Mouse (Mus musculus): ENCODE measurements around the gene Lrrc36.

Lrrc36 gene

DNA sequence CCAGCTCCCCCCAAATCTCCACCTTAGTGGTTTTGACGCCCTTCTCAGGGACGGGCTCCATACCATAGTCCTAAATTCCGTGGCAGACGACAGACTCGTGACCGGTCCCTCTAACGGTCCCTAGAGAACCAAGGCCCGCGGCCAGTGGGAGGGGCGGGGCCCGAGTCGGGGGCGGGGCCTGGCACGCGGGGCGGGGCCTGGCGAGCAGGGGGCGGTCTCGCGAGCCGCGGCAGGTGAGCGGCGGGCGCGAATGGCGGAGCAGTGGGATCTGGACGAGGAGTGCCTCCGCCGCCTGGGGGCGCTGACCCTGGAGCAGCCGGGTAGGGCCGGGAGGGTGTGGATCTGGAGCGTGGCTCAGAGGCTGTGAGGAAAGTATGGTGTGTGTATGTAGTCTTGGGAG is at the start of gene Lrrc36, which contains the start of gene Kctd19:
Gene Lrrc36 (plus strand): TSS at position 181 of the 400 bp plus-strand sequence.
Gene Kctd19 (minus strand): TSS at position 112 of the 400 bp plus-strand sequence.
- DNase-seq (ENCODE audit: low spot score): peak; percentile 61

DNA sequence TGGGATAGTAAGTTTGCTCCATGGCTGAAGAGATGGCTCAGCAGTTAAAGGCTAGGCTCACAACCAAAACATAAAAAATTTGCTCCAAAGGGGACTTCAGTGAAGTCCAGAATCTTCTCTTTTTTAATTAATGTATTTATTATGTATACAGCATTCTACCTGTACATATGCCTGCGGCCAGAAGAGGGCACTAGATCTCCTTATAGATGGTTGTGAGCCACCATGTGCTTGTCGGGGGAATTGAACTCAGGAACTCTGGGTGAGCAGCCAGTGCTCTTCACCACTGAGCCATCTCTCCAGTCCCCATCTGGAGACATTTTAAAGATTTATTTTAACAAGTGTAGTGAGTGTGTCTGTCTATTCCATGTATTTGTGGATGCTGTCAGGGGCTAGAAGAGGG is 46.3 kb upstream of the Lrrc36 start:
- DNase-seq (ENCODE audit: low spot score): no peak

DNA sequence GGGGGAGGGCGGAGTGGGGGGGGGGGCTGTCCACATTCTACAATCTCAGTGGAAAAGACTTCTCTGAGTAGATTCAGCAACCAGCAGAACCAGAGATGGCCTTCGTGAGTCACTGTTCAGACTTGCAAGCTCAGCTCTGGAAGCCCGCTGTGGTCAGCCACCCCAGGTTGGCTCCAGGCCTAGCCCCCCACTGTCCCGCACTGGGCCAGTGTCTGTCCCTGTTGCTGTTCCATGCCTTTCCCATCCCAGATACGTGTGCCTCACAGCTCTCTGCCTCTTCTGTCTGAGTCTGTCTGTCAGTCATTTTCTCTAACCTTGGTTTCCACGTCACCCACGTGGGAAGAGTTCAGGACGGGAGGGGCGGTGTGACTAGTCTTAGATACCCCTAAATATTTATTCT is 40.9 kb upstream of the Lrrc36 start:
- DNase-seq (ENCODE audit: low spot score): no peak

DNA sequence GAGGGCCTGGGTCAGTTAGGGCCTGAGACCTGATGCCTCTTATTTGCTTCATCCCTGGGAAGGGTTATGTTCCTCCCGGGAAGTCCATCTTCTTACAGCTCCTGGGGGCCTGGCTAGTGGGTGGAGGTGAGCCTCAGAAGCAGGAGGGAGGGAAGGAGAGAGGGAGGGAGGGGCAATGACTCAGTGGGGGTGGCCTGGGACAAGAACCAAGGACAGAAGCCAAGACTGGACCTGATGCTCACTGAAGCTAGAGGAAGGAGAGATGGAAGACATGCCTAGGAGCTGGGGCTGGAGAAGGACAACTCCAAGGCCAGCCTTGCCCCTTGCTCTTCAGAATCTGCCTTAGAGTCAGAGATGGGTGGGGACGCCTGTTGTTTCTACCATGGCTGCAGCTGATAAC is 40.3 kb upstream of the Lrrc36 start, which contains the start of gene Plekhg4:
Gene Plekhg4 (plus strand): TSS at position 243 of the 400 bp plus-strand sequence.
- no peak for DNase-seq (ENCODE audit: low spot score)

GRCm38 (mm10) chr8:105374513-105374966 is 38.8 kb upstream of the Lrrc36 start:
- DNase-seq (ENCODE audit: low spot score): no peak

DNA sequence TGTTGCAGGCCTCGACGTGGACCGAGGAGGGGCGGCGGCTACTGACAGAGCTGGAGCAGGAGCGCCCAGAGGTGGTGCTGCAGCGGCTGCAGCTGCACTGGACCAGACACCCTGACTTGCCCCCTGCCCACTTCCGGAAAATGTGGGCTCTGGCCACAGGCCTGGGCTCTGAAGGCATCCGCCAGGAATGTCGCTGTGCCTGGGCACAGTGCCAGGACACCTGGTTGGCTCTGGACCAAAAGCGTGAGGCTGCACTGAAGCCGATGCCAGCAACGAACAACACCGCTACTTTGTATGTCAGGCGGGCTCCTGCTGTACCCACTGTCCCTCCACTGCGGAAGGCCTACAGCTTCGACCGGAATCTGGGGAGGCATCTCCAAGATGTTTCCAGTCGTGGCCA is 34.7 kb upstream of the Lrrc36 start:
- peak; percentile 73 for DNase-seq (ENCODE audit: low spot score)

DNA sequence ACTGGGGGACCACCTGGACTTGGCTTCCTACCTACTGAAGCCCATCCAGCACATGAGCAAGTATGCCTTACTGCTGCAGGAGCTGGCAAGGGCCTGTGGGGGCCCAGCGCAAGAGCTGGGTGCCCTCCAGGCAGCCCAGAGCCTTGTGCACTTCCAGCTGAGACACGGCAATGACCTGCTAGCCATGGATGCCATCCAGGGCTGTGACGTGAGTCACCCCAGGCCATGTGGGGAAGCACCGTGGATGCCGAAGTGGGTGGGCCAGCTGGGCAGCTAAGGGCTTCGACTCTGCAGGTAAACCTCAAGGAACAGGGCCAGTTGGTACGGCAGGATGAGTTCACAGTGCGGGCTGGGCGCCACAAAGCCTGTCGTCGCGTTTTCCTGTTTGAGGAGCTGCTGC is 33.1 kb upstream of the Lrrc36 start:
- no peak for DNase-seq (ENCODE audit: low spot score)

- no peak for DNase-seq (ENCODE audit: low spot score)
Observed at GRCm38 (mm10) chr8:105384070-105384469, 29.3 kb upstream of the Lrrc36 start.

- no peak for DNase-seq (ENCODE audit: low spot score)
Observed at GRCm38 (mm10) chr8:105387151-105387550, 26.2 kb upstream of the Lrrc36 start.

DNA sequence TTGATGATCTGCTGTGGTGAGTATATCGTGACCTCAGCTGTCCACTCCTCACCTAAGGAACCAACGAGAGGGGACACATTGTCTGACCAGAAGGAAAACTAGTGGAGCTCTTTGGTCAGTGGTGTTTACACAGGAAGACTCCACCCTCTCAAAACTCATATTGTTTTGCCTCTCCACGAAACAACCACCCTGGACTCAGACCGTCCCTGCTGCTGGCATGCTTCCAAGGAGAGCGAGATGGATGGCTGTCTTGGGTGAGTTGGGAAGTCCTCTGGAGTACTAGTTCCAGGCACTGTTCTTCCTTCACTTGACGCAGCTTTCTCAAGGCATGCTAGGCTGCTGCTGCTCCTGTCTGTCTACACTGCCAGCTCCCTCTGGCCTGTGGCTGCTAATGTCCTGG is 24.3 kb upstream of the Lrrc36 start:
- no peak for DNase-seq (ENCODE audit: low spot score)

DNA sequence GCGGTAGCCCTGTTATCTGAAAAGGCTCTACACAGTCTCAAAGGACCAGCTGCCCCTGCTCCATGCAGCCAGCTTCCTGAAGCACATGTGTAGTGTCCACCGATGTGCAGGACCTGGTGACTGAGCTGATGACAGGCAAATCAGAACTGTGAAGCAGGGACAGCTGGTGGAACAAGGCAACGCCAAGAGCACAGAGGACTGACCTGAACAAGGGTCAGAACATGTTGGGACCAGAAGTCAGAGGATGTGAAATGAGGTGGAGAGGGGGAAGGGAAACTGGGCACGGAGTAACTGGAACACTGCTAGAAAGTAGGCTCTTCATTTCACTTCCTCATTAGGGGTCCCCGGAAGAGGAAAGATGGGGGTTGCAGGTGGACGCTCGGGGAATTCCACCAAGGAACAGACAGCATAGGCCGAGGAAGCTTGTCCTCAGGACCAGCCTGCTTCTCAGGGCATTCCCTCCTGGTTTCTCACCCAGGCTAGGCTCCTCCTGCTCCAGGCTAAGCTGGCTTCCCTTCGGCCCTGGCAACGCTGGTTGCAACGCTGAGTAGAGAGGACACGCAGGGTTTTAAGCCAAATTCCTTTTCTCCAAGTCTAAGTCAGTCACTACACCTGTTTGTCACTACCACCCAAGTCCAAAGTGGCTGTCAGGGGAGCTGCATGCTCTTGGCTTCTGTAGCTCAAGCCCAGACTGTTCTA is 20.1 kb upstream of the Lrrc36 start:
- DNase-seq (ENCODE audit: low spot score): no peak

DNA sequence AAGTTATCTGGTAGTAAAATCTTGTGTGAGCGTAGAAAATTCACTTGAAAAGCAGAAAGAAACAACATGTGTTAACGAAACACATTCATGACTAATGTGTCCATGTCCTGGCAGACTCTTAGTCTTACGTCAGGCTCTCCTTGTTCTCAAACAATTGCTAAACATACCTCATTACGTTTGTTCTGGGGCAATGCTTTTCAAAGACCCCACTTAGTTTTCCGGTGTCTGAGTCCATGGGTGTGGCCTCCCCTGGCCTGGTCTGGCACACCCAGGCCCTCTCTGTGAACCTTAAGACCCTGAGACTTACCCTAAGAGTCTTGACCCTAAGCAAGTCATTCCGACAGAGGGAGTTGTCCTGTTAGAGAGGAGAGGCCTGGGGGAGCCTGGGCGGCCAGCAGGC is 19.5 kb upstream of the Lrrc36 start:
- no peak for DNase-seq (ENCODE audit: low spot score)

DNA sequence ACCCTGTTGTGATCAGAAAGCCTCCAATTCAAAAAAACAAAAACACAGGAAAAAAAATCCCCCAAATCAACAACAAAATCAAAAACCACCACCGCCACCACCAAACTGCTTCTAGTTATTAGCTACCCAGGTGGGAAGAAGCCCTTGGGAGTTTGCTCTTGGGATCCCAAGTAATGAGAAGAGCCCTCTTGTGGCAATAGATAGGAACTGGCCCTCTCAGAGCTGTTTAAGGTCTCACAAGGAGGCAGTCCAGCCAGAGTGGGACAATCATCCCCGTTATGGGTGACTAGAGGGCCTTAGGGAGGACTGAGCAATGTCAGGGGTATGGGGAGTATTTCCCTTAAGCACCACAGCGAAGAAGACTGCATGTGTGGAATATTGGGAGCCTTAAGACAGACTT is 15.6 kb upstream of the Lrrc36 start:
- peak; percentile 46 for DNase-seq (ENCODE audit: low spot score)

DNA sequence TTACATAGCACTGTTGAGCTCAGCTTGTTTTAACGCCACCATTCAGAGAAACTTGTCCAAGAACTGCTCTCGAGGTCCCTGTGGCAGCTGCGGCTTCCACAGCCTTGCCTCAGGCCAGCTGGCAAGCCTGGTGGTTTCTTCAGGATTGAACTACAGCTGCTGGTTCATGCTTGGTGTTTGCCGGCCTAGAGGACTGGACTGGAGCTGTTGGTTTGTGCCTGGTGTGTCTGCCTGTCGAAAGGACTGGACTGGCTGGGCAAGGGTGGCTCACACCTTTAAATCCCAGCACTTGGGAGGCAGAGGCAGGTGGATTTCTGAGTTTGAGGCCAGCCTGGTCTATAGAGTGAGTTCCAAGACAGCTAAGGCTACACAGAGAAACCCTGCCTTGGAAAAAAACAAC is 13.4 kb upstream of the Lrrc36 start:
- no peak for DNase-seq (ENCODE audit: low spot score)

DNA sequence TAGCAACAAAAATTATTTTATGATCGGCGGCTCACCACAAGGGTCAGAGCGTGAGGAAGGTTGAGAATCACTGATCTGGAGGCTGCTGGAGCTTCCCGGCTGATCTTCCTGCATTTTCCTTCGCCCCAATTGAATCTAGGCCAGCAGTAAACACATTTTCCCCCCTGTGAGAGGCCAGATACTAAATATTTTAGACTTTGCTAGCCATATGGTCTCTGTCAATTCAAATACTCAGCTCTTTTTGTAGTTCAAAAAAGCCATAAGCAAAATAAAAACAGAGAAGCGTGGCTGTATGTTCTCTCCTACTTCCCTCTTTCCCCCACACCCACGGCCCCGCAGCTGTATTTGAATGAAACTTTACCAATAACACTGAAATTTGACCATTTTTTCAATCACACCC is 9.9 kb upstream of the Lrrc36 start:
- no peak for DNase-seq (ENCODE audit: low spot score)

DNA sequence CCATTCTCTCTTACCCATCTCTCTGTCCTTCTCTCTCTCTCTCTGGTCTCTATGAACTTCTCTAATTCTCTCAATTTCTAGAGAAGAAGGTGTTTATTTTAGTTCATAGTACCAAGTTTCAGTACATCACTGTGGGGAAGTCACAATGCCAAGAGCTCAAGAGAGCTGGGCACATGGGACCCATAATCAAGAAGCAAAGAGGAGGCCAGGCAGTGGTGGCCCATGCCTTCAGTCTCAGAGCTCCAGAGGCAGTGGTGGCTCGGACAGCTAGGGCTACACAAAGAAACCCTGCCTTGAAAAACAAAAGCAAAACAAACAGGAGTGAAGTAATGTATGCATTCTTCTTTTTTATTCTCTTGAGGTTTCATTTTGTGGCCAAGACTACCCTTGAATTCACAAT is 8.9 kb upstream of the Lrrc36 start:
- no peak for DNase-seq (ENCODE audit: low spot score)

- DNase-seq (ENCODE audit: low spot score): peak; percentile 20
Observed at GRCm38 (mm10) chr8:105406416-105406815, 7.0 kb upstream of the Lrrc36 start.

DNA sequence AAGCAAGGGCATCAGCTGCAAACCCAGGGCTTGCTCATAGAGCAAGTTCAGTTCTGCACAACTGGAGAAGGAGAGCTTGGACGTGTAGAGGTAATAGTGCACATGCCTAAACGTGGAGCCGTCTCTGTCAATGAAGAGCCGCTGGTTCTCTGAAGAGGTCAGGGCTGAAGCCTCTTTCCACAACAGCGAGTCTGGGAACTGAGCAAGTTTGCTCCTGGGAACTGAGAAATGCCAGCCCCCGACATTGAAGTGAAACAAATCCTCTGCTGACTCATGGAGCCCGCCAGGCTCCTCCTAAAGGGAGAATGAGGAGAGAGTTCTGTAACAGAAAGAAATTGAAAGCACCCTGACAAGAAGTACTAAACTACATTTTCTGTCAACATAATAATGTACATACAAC is 5.0 kb upstream of the Lrrc36 start:
- no peak for DNase-seq (ENCODE audit: low spot score)

GRCm38 (mm10) chr8:105409947-105410346 is 3.4 kb upstream of the Lrrc36 start:
- no peak for DNase-seq (ENCODE audit: low spot score)

- DNase-seq (ENCODE audit: low spot score): no peak
Observed at GRCm38 (mm10) chr8:105418992-105419391, 5.6 kb downstream of the Lrrc36 start.

- no peak for DNase-seq (ENCODE audit: low spot score)
Observed at GRCm38 (mm10) chr8:105419800-105420199, 6.4 kb downstream of the Lrrc36 start.

DNA sequence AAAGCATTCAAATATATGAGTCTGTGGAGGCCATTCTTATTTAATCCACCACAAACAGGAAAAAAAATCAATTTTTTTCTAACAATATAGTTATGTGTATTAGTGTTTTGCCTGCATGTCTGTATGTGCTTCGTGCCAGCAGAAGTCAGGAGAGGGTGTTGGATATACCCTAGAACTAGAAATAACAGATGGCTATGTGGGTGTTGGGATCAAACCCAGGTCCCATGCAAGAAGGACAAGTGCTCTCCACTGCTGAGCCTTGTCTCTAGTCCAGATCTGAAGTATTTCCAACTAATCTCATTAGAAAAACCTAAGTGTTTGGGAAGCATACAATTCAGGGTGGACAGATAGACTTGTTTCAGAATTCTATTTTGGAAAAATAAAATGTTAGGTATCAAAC is 8.6 kb downstream of the Lrrc36 start:
- no peak for DNase-seq (ENCODE audit: low spot score)

GRCm38 (mm10) chr8:105426878-105427277 is 13.5 kb downstream of the Lrrc36 start:
- DNase-seq (ENCODE audit: low spot score): no peak

All from ovary, postnatal 14 days (tissue).